Mouse (Mus musculus) myocyte (in vitro differentiated cells): ENCODE measurements around the gene Ephx1.

Source experiments
- MAX ChIP-seq: IDR thresholded peaks from one replicate; pipeline ENCODE4 v1.6.1; 2011; ENCODE audit warnings: low read depth, mild to moderate bottlenecking, control low read depth
- POLR2A ChIP-seq: IDR thresholded peaks from one replicate; pipeline ENCODE4 v1.6.1; 2011; ENCODE audit warnings: low read depth, mild to moderate bottlenecking, control low read depth, moderate library complexity; ENCODE audit not compliant: insufficient read length

DNA sequence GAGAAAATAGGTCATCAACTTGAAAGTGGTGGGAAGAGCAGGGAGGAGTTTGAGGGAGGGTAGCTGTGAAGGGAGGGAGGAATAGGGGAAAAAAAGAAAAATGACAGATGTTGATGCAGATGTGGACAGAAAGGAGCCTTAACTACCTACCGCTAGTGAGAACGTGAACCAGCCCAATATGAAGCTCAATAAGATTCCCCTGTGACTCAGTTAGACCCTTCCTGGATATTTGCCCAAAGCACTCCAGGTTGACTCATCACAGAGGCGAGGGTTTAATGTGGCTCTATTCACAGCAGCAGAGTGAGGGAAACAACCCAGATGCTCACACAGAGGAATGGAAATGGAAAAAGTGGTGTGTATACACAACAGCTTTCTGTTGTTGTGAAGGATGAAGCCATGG, 89.6 kb downstream of the Ephx1 start:
- no peak for TF ChIP-seq POLR2A
- no peak for TF ChIP-seq MAX
